Mouse (Mus musculus) G1E (cell line): ENCODE results near the gene Tns1.

Experiments used
- CTCF ChIP-seq: IDR thresholded peaks from 2 replicates; pipeline ENCODE4 v1.5.1; 2012; ENCODE audit warnings: low read depth, low read length, inconsistent platforms, mixed read lengths
- GATA1 ChIP-seq: IDR thresholded peaks from 2 replicates; pipeline ENCODE4 v1.6.1; 2012; ENCODE audit warnings: borderline replicate concordance, low read length, inconsistent platforms, mixed read lengths
- GATA2 ChIP-seq: IDR thresholded peaks from 2 replicates; pipeline ENCODE4 v1.6.1; 2012; ENCODE audit warnings: low read depth, low read length, inconsistent platforms, borderline replicate concordance

- no peak for TF ChIP-seq CTCF
- no peak for TF ChIP-seq GATA1
- TF ChIP-seq GATA2, result no peak
Measured at GRCm38 (mm10) chr1:74027559-74028091, 96.6 kb downstream of the Tns1 start.
